Mouse (Mus musculus): ENCODE data around the gene Neurod4.
"Not testable (repeated sequence)": the region's sequence is repeated elsewhere in the genome, so short reads cannot be mapped to it uniquely, and the experiment has no call there.

Gene Neurod4

GRCm38 (mm10) chr10:130280066-130280465 lies at the start of gene Neurod4:
Neurod4 (minus strand) TSS chr10:130280240.
- no peak for DNase-seq

GRCm38 (mm10) chr10:130324243-130324642 lies 44.2 kb upstream of the Neurod4 start:
- DNase-seq: no peak

GRCm38 (mm10) chr10:130322637-130323036 lies 42.6 kb upstream of the Neurod4 start, which contains the start of gene Tespa1:
Tespa1 (plus strand) TSS chr10:130322870.
- no peak for DNase-seq

GRCm38 (mm10) chr10:130322062-130322461 lies 42.0 kb upstream of the Neurod4 start:
- DNase-seq: no peak

- no peak for DNase-seq
Observed at GRCm38 (mm10) chr10:130320715-130321114, 40.7 kb upstream of the Neurod4 start.

GRCm38 (mm10) chr10:130318720-130319119 lies 38.7 kb upstream of the Neurod4 start:
- DNase-seq: no peak

GRCm38 (mm10) chr10:130315846-130316245 lies 35.8 kb upstream of the Neurod4 start:
- no peak for DNase-seq

GRCm38 (mm10) chr10:130314110-130314829 lies 34.2 kb upstream of the Neurod4 start:
- DNase-seq: no peak

GRCm38 (mm10) chr10:130313531-130313930 lies 33.5 kb upstream of the Neurod4 start:
- DNase-seq: no peak

- DNase-seq: no peak
Observed at GRCm38 (mm10) chr10:130311534-130312227, 31.6 kb upstream of the Neurod4 start.

- DNase-seq: not testable (repeated sequence)
Observed at GRCm38 (mm10) chr10:130304138-130304537, 24.1 kb upstream of the Neurod4 start.

GRCm38 (mm10) chr10:130298748-130299147 lies 18.7 kb upstream of the Neurod4 start:
- peak; percentile 15 for DNase-seq

GRCm38 (mm10) chr10:130293741-130294408 lies 13.8 kb upstream of the Neurod4 start:
- DNase-seq: no peak

- DNase-seq: no peak
Observed at GRCm38 (mm10) chr10:130288007-130288406, 8.0 kb upstream of the Neurod4 start.

- DNase-seq: no peak
Observed at GRCm38 (mm10) chr10:130287201-130287600, 7.2 kb upstream of the Neurod4 start.

GRCm38 (mm10) chr10:130281982-130282449 lies 2.0 kb upstream of the Neurod4 start:
- no peak for DNase-seq

- DNase-seq: no peak
Observed at GRCm38 (mm10) chr10:130276496-130276895, 3.5 kb downstream of the Neurod4 start.

GRCm38 (mm10) chr10:130275759-130276158 lies 4.3 kb downstream of the Neurod4 start:
- DNase-seq: no peak

- peak; percentile 54 for DNase-seq
Observed at GRCm38 (mm10) chr10:130263203-130263602, 16.8 kb downstream of the Neurod4 start.

GRCm38 (mm10) chr10:130259483-130259882 lies 20.6 kb downstream of the Neurod4 start:
- DNase-seq: no peak

- peak; percentile 18 for DNase-seq
Observed at GRCm38 (mm10) chr10:130244271-130244670, 35.8 kb downstream of the Neurod4 start.

- DNase-seq: no peak
Observed at GRCm38 (mm10) chr10:130238318-130239209, 41.5 kb downstream of the Neurod4 start.
